Mouse (Mus musculus): ENCODE results near the gene Prpf3. TPM values are rescaled to one million over a fixed set of nuclear protein-coding genes. Genes with fewer than 3 reads are reported as not detected.

The Prpf3 gene
- polyA plus RNA-seq (2012; ENCODE audit: low replicate concordance) = 5.2 and 7.3 TPM in 2 replicates

DNA sequence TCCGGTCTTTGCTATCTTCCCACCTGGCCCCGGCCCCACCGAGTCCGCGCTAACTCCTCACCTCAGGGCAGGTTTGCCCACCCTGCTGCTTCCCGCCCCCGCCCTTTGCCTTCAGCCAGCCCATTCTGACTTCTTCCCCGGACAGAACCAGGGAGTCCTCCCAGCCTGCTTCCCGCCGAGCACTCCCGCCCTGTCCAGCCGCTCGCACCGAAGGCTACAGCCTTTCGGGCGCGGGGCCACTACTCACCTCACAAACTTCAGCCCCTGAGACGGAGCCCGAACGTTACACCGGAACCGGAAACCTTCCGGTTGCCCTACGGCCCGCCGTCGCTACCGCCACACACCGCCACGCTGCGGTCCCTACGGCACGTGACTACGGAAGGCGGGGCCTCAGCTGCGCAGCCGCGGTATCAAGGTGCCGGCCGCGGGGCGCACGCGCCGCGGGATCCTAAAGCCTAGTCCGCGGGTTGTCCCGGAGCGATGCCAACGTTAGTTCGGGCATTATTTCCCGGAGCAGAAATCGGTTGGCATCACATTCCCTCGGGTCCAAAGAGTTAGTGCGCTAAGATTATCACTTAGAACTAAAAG is at the start of gene Prpf3:
TSS of gene Prpf3 (minus strand) at position 384 of the 588 bp plus-strand sequence.

GRCm38 (mm10) chr3:95904568-95904967 is 48.9 kb upstream of the Prpf3 start, which contains the start of gene Car14:
TSS of gene Car14 (minus strand) at chr3:95904691.

GRCm38 (mm10) chr3:95893606-95894316 is 38.1 kb upstream of the Prpf3 start, which contains the start of gene Aph1a:
TSS of gene Aph1a (plus strand) at chr3:95893969.

GRCm38 (mm10) chr3:95891211-95892065 is 35.8 kb upstream of the Prpf3 start, which contains the start of gene BC028528:
TSS of gene BC028528 (minus strand) at chr3:95892005.

GRCm38 (mm10) chr3:95881979-95882815 is 26.5 kb upstream of the Prpf3 start, which contains the start of gene Ciart:
TSS of gene Ciart (minus strand) at chr3:95882251.

DNA sequence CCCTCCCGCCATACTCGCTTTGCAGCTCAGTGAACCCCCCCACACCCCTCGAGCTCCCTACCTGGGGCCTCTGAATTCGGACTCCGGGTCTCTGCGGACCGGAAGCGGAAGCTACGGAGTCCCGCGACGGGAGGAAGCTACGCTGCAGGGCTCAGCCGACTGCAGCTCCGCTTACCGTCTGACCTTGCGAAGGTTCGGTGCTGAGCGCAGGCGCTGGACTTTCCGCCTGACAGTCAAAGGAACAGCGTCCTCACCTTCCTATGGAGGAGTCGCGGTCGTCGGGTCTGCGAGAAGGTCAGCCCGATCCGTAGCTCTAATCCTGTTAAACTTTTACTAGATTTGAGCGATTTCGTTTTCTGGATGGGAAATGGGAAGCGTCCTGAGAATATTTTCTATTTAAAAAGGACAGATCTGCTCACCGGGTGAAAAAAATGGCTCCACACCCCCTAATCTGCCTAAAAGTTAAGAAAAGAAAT is 15.7 kb upstream of the Prpf3 start, which contains the start of gene Mrps21:
TSS of gene Mrps21 (minus strand) at position 128 of the 476 bp plus-strand sequence.

DNA sequence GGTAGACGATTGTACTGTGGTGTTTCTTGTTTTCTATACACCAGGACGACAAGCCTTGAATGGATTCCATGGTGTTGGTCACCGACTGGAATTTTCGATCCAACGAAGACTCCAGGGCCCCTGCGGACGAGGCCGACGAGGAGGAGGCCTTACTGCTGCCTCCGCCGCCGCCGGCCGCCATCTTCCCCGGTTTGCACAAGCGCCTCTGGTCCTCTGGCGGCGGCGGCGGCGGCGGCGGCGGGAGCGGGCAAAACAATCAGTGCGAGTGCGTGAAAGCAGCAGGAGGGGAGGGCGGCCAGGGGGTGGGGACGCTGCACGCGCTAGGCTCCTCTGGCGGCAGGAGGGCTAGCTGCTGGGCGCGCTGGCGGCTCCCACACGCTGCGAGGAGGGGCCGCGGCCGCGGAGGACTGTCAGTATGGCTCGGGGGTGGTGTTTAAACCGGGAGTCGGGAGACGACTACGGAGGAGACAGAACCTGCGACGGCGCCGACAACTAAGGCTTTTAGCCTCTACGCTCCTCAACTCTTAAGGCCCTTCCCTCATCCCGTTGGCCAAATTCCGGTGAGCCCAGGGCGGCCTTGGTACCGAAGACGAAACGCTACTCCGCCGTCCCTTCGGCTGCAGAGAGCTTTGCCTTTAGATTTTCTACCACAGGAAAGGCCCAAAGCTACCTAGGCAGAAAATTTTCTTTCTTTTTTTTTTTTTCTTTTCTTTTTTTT is 37.0 kb downstream of the Prpf3 start, which contains the start of gene Rprd2:
TSS of gene Rprd2 (minus strand) at position 293 of the 718 bp plus-strand sequence.

Other genes with a start within 250 kb of the Prpf3 start
- 33.7 and 38.0 TPM in 2 replicates for gene Ensa, start 230.9 kb downstream of the Prpf3 start, polyA plus RNA-seq (2012; ENCODE audit: low replicate concordance)
- gene Mcl1, start 197.1 kb downstream of the Prpf3 start, polyA plus RNA-seq (2012; ENCODE audit: low replicate concordance) = 463 and 1,409 TPM in 2 replicates
- gene Adamtsl4, start 168.0 kb downstream of the Prpf3 start, polyA plus RNA-seq (2012; ENCODE audit: low replicate concordance) = 5.4 and 10.2 TPM in 2 replicates
- gene Ecm1, start 116.3 kb downstream of the Prpf3 start, polyA plus RNA-seq (2012; ENCODE audit: low replicate concordance) = 26.6 and 28.3 TPM in 2 replicates
- 5.9 and 30.1 TPM in 2 replicates for gene Tars2, start 95.7 kb downstream of the Prpf3 start, polyA plus RNA-seq (2012; ENCODE audit: low replicate concordance)
- gene Rprd2, start 37.0 kb downstream of the Prpf3 start, polyA plus RNA-seq (2012; ENCODE audit: low replicate concordance) = 12.1 and 12.8 TPM in 2 replicates
- 12.2 and 207 TPM in 2 replicates for gene Mrps21, start 15.6 kb upstream of the Prpf3 start, polyA plus RNA-seq (2012; ENCODE audit: low replicate concordance)
- gene Ciart, start 26.4 kb upstream of the Prpf3 start, polyA plus RNA-seq (2012; ENCODE audit: low replicate concordance) = 3.7 and 4.7 TPM in 2 replicates
- gene BC028528, start 36.1 kb upstream of the Prpf3 start, polyA plus RNA-seq (2012; ENCODE audit: low replicate concordance) = 4.3 and 9.3 TPM in 2 replicates
- 131 and 202 TPM in 2 replicates for gene Aph1a, start 38.1 kb upstream of the Prpf3 start, polyA plus RNA-seq (2012; ENCODE audit: low replicate concordance)
- gene Car14, start 48.8 kb upstream of the Prpf3 start, polyA plus RNA-seq (2012; ENCODE audit: low replicate concordance) = not detected in 2 replicates
- gene Anp32e, start 73.4 kb upstream of the Prpf3 start, polyA plus RNA-seq (2012; ENCODE audit: low replicate concordance) = 31.7 and 176 TPM in 2 replicates
- gene Plekho1, start 140.1 kb upstream of the Prpf3 start, polyA plus RNA-seq (2012; ENCODE audit: low replicate concordance) = 477 and 734 TPM in 2 replicates
- 3.7 and 6.5 TPM in 2 replicates for gene Vps45, start 202.6 kb upstream of the Prpf3 start, polyA plus RNA-seq (2012; ENCODE audit: low replicate concordance)
- 11.8 and 12.2 TPM in 2 replicates for gene Otud7b, start 248.6 kb upstream of the Prpf3 start, polyA plus RNA-seq (2012; ENCODE audit: low replicate concordance)